Mouse (Mus musculus): ENCODE results near the gene 4933428G20Rik. TPM values are rescaled to one million over a fixed set of nuclear protein-coding genes. Genes with fewer than 3 reads are reported as not detected.

Gene 4933428G20Rik
- total RNA-seq, 2 experiments from 2014 or later: not detected

- 0 out of 2 replicates have a peak, but pooled peaks have one; percentile 21 for ATAC-seq (replicated peaks; ENCODE audit: low FRiP score, poor library complexity, severe bottlenecking)
Measured at GRCm38 (mm10) chr11:97441036-97441657, 59.0 kb downstream of the 4933428G20Rik start.

Other genes with a start within 250 kb of the 4933428G20Rik start
- gene Npepps, start 219.7 kb downstream of the 4933428G20Rik start, total RNA-seq (2015; ENCODE audit: low replicate concordance): 18.1 and 21.7 TPM in 2 replicates
- 7.2 and 21.7 TPM in 2 replicates for gene Npepps, start 219.7 kb downstream of the 4933428G20Rik start, total RNA-seq (2017; ENCODE audit: low replicate concordance)
- 3.6 and 7.3 TPM in 2 replicates for gene Mrpl45, start 184.6 kb downstream of the 4933428G20Rik start, total RNA-seq (2015; ENCODE audit: low replicate concordance)
- gene Mrpl45, start 184.6 kb downstream of the 4933428G20Rik start, total RNA-seq (2017; ENCODE audit: low replicate concordance): 3.7 and 9.2 TPM in 2 replicates
- gene Gpr179, start 148.3 kb downstream of the 4933428G20Rik start, total RNA-seq (2015; ENCODE audit: low replicate concordance): not detected in 2 replicates
- gene Gpr179, start 148.3 kb downstream of the 4933428G20Rik start, total RNA-seq (2017; ENCODE audit: low replicate concordance): not detected in 2 replicates
- gene Socs7, start 137.8 kb downstream of the 4933428G20Rik start, total RNA-seq (2015; ENCODE audit: low replicate concordance): 1.0 and 3.1 TPM in 2 replicates
- 2.0 and 3.1 TPM in 2 replicates for gene Socs7, start 137.8 kb downstream of the 4933428G20Rik start, total RNA-seq (2017; ENCODE audit: low replicate concordance)
- 21.3 and 21.9 TPM in 2 replicates for gene Arhgap23, start 84.8 kb downstream of the 4933428G20Rik start, total RNA-seq (2015; ENCODE audit: low replicate concordance)
- gene Arhgap23, start 84.8 kb downstream of the 4933428G20Rik start, total RNA-seq (2017; ENCODE audit: low replicate concordance): 25.6 and 30.2 TPM in 2 replicates
- not detected in 2 replicates for gene Srcin1, start 75.8 kb upstream of the 4933428G20Rik start, total RNA-seq (2015; ENCODE audit: low replicate concordance)
- gene Srcin1, start 75.8 kb upstream of the 4933428G20Rik start, total RNA-seq (2017; ENCODE audit: low replicate concordance): not detected in 2 replicates
- gene Epop, start 129.4 kb upstream of the 4933428G20Rik start, total RNA-seq (2015; ENCODE audit: low replicate concordance): 0.58 TPM in 1 of 2 replicates, not detected in the other
- not detected in 2 replicates for gene Epop, start 129.4 kb upstream of the 4933428G20Rik start, total RNA-seq (2017; ENCODE audit: low replicate concordance)
- 1.2 and 1.9 TPM in 2 replicates for gene Mllt6, start 163.1 kb upstream of the 4933428G20Rik start, total RNA-seq (2015; ENCODE audit: low replicate concordance)
- 1.5 and 3.9 TPM in 2 replicates for gene Mllt6, start 163.1 kb upstream of the 4933428G20Rik start, total RNA-seq (2017; ENCODE audit: low replicate concordance)
- gene Cisd3, start 185.5 kb upstream of the 4933428G20Rik start, total RNA-seq (2015; ENCODE audit: low replicate concordance): 2.3 TPM in 1 of 2 replicates, not detected in the other
- 1.7 TPM in 1 of 2 replicates, not detected in the other for gene Cisd3, start 185.5 kb upstream of the 4933428G20Rik start, total RNA-seq (2017; ENCODE audit: low replicate concordance)
- 0.77 TPM in 1 of 2 replicates, not detected in the other for gene Pcgf2, start 200.2 kb upstream of the 4933428G20Rik start, total RNA-seq (2015; ENCODE audit: low replicate concordance)
- gene Pcgf2, start 200.2 kb upstream of the 4933428G20Rik start, total RNA-seq (2017; ENCODE audit: low replicate concordance): not detected in 2 replicates
- gene Psmb3, start 203.1 kb upstream of the 4933428G20Rik start, total RNA-seq (2015; ENCODE audit: low replicate concordance): 32.4 and 40.3 TPM in 2 replicates
- 37.0 and 48.2 TPM in 2 replicates for gene Psmb3, start 203.1 kb upstream of the 4933428G20Rik start, total RNA-seq (2017; ENCODE audit: low replicate concordance)
- 3.3 and 4.0 TPM in 2 replicates for gene Pip4k2b, start 244.4 kb upstream of the 4933428G20Rik start, total RNA-seq (2015; ENCODE audit: low replicate concordance)
- gene Pip4k2b, start 244.4 kb upstream of the 4933428G20Rik start, total RNA-seq (2017; ENCODE audit: low replicate concordance): 3.6 and 4.5 TPM in 2 replicates